Mouse (Mus musculus) heart, embryonic 14.5 days (tissue): ENCODE results near the gene Acvr1b. TPM values are rescaled to one million over a fixed set of nuclear protein-coding genes. Genes with fewer than 3 reads are reported as not detected.

Experiments
- ATAC-seq: fragments of 200-750 bp; cut with Nextera tagmentation; 2 replicates; pipeline ENCODE4 v1.8.0; 2017; ENCODE audit warnings: low read depth, moderate TSS enrichment; ENCODE audit not compliant: insufficient number of reproducible peaks, insufficient read depth, low FRiP score
- H3K27ac ChIP-seq, 2 experiments: fragments of 200-500 bp in 1 of 2; fragments of 300-500 bp in 1 of 2; sonication (generic) in 1 of 2; replicated peaks in 1 of 2; 2 replicates each; pipeline ENCODE4 v1.5.1; 2012 to 2014; ENCODE audit warnings: low read depth in 2 of 2, low read length in 2 of 2, control low read depth in 1 of 2, mild to moderate bottlenecking in 1 of 2, mixed read lengths in 1 of 2; ENCODE audit not compliant: control insufficient read depth in 1 of 2, insufficient read depth in 1 of 2
- H3K27me3 ChIP-seq: fragments of 300-500 bp; sonication (generic); 2 replicates; pipeline ENCODE4 v1.6.1; 2014; ENCODE audit warnings: mild to moderate bottlenecking, low read length, control low read depth; ENCODE audit not compliant: control insufficient read depth, insufficient read depth
- H3K36me3 ChIP-seq: fragments of 300-500 bp; sonication (generic); 2 replicates; pipeline ENCODE4 v1.6.1; 2014; ENCODE audit warnings: mild to moderate bottlenecking, control low read depth, low read length, mixed read lengths; ENCODE audit not compliant: control insufficient read depth, insufficient read depth
- H3K4me1 ChIP-seq, 2 experiments: fragments of 200-500 bp in 1 of 2; fragments of 300-500 bp in 1 of 2; sonication (generic) in 1 of 2; 2 replicates each; pipeline ENCODE4 v1.6.1; 2012 to 2014; ENCODE audit warnings: low read length in 2 of 2, control low read depth in 1 of 2, mixed read lengths in 1 of 2; ENCODE audit not compliant: control insufficient read depth in 2 of 2, insufficient read depth in 2 of 2
- H3K4me2 ChIP-seq: fragments of 300-500 bp; sonication (generic); 2 replicates; pipeline ENCODE4 v1.6.1; 2014; ENCODE audit warnings: mild to moderate bottlenecking, low read length
- H3K4me3 ChIP-seq, 2 experiments: fragments of 200-500 bp in 1 of 2; fragments of 300-500 bp in 1 of 2; sonication (generic) in 1 of 2; 2 replicates each; pipeline ENCODE4 v1.5.1; 2012 to 2014; ENCODE audit warnings: low read length in 2 of 2, mild to moderate bottlenecking in 2 of 2, control low read depth in 1 of 2, low read depth in 1 of 2, moderate library complexity in 1 of 2; ENCODE audit not compliant: control insufficient read depth in 1 of 2, insufficient read depth in 1 of 2
- H3K9ac ChIP-seq: fragments of 300-500 bp; sonication (generic); 2 replicates; pipeline ENCODE4 v1.6.1; 2014; ENCODE audit warnings: mild to moderate bottlenecking, low read length
- H3K9me3 ChIP-seq: fragments of 300-500 bp; sonication (generic); 2 replicates; pipeline ENCODE4 v1.6.1; 2016; ENCODE audit warnings: low read length, control low read depth; ENCODE audit not compliant: control insufficient read depth
- WGBS: fragments of 180-500 bp; shearing (Covaris S2); extraction: QIAGEN DNeasy Blood & Tissue Kit; methylation state at CpG from one replicate; pipeline ENCODE4 v1.1.7; 2014; 5-methylcytosine and 5-hydroxymethylcytosine counted together
- polyA plus RNA-seq: library from polyadenylated mRNA; unstranded; fragments of >200 nt; fragmentation: Nextera tagmentation; extraction: Ambion mirVana; gene quantifications from 2 replicates; pipeline ENCODE4 v1.2.1, GENCODE M21; 2014

The Acvr1b gene
- polyA plus RNA-seq, 1 experiment from 2014 or later, result 8.7 TPM

DNA sequence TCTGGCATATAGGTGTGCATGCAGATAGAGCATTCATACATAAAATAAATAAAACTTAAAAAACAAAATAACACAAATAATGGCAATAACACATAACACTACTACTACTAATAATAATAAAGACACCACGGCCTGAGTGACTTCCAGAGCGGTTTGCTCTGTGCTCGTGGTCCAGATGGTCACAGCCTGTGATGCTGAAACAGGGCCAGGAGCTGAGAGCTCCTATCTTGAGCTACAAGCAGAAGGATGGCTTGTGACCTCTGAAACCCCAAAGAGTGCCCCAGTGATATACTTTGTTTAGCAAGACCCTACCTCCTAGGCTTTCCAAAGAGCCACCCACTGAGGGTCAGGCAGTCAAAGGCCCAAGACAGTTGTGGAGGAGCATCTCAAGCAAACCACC lies 27.5 kb downstream of the Acvr1b start:
- no peak for ATAC-seq
- Histone ChIP-seq H3K4me2 (no peak overlapping the region), H3K27ac (no peak overlapping the region), H3K9me3 (0 out of 2 replicates have a peak, but pooled peaks cover 4% of the 10 kb centered on the region), H3K36me3 (peaks cover 90% of the 10 kb centered on the region), H3K4me1 (peaks cover 0 to 4% of the 10 kb centered on the region in 2 experiments; a peak in 1 of 4 replicates), H3K4me3 (no peak overlapping the region), H3K27me3 (no peaks in the 10 kb centered on the region), H3K9ac (no peak overlapping the region)
- WGBS, result 95% methylated on average over 3 of the region's 3 CpGs

DNA sequence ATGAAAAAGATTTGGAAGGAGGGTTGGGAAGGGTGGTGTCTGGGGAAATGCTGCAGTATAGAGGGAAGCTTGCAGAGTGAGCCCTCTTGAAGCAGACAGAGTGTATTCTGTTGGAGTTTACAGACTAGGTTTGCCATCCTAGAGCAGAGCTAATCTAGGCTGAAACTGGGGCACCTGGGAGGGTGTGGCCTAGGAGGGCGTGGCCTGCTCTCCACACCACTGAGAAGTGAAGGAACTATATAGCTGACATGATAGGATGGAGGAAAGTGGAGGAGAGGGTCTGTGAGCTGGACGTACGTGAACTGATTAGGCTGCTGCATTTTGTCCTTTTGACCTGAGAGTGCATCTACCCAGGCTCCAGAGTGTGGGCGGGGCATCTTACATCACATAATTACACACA lies 29.8 kb downstream of the Acvr1b start:
- no peaks in the 10 kb centered on the region for H3K4me1 ChIP-seq
- H3K36me3 ChIP-seq, result peaks cover 93% of the 10 kb centered on the region
- H3K27ac ChIP-seq, result no peak overlapping the region
- H3K27me3 ChIP-seq, result no peaks in the 10 kb centered on the region
- 0 out of 2 replicates have a peak, but pooled peaks cover 4% of the 10 kb centered on the region for H3K9me3 ChIP-seq
- no peak for ATAC-seq
- H3K9ac ChIP-seq, result no peak overlapping the region
- H3K4me2 ChIP-seq, result no peak overlapping the region
- no peak overlapping the region for H3K4me3 ChIP-seq
- WGBS, result 75% methylated on average over 4 of the region's 4 CpGs

DNA sequence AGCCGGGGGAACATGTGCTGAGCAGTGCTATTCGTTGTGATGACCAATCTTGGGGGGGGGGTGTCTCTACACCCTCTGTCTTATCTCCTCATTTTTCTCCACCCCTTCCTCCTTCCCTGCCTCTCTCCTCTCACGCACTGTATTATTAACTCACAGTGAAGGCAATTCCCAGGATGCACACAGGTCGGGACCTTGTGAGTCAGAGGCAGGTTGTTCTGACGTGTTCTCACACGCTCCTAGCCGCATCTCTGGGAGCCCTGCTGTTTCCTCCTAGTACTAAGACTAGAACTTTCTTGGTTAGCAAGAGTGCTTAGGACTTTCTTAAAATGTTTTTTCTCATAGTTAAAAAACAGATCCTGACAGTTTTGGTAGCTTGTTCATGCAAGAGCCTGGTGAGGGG lies 30.9 kb downstream of the Acvr1b start:
- Histone ChIP-seq H3K36me3 (peaks cover 95% of the 10 kb centered on the region), H3K27ac (no peak overlapping the region), H3K9me3 (0 out of 2 replicates have a peak, but pooled peaks cover 4% of the 10 kb centered on the region), H3K27me3 (no peaks in the 10 kb centered on the region), H3K4me1 (no peaks in the 10 kb centered on the region), H3K4me2 (no peak overlapping the region), H3K4me3 (no peak overlapping the region), H3K9ac (no peak overlapping the region)
- WGBS, result 69% methylated on average over 7 of the region's 7 CpGs
- ATAC-seq, result no peak

GRCm38 (mm10) chr15:101210228-101210627 lies 36.4 kb downstream of the Acvr1b start:
- ATAC-seq, result no peak
- H3K4me3 ChIP-seq, result no peak overlapping the region
- 64% methylated on average over 6 of the region's 6 CpGs for WGBS
- H3K4me1 ChIP-seq, result no peaks in the 10 kb centered on the region; a peak in 1 of 4 replicates
- H3K36me3 ChIP-seq, result peaks cover 78% of the 10 kb centered on the region
- no peak overlapping the region for H3K27ac ChIP-seq
- H3K27me3 ChIP-seq, result no peaks in the 10 kb centered on the region
- H3K9me3 ChIP-seq, result no peaks in the 10 kb centered on the region
- H3K9ac ChIP-seq, result no peak overlapping the region
- H3K4me2 ChIP-seq, result no peak overlapping the region

GRCm38 (mm10) chr15:101210998-101211613 lies 37.2 kb downstream of the Acvr1b start:
- Histone ChIP-seq H3K9me3 (no peaks in the 10 kb centered on the region), H3K27me3 (no peaks in the 10 kb centered on the region), H3K36me3 (peaks cover 72% of the 10 kb centered on the region), H3K27ac (no peak overlapping the region), H3K4me2 (no peak overlapping the region), H3K4me3 (no peak overlapping the region), H3K4me1 (no peaks in the 10 kb centered on the region; a peak in 1 of 4 replicates), H3K9ac (no peak overlapping the region)
- WGBS, result 86% methylated on average over 14 of the region's 14 CpGs
- ATAC-seq, result no peak

DNA sequence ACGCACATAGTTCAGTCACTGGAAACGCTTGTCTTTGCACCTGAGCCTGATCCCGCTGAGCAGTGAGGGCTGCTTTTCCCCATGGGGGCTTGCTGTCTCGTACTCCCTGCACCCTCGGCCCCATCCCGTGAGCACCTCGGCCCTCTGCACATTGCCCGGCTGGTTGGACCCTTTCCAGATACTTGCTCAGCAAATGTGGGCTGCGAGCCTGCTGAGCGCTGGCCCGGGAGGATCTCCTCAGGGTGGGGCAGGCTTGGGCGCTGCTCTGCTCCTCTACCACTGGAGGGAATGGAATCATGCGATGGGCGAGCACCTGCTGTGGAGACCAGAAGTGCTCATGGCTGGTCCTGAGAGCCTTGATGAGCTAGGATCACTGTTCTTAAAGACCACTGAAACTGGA lies 38.6 kb downstream of the Acvr1b start:
- no peaks in the 10 kb centered on the region for H3K27me3 ChIP-seq
- no peak for ATAC-seq
- H3K4me1 ChIP-seq, result no peaks in the 10 kb centered on the region; a peak in 1 of 4 replicates
- no peak overlapping the region for H3K4me3 ChIP-seq
- H3K4me2 ChIP-seq, result no peak overlapping the region
- no peak overlapping the region for H3K9ac ChIP-seq
- no peaks in the 10 kb centered on the region for H3K9me3 ChIP-seq
- no peak overlapping the region for H3K27ac ChIP-seq
- WGBS, result 73% methylated on average over 14 of the region's 14 CpGs
- peaks cover 59% of the 10 kb centered on the region for H3K36me3 ChIP-seq

DNA sequence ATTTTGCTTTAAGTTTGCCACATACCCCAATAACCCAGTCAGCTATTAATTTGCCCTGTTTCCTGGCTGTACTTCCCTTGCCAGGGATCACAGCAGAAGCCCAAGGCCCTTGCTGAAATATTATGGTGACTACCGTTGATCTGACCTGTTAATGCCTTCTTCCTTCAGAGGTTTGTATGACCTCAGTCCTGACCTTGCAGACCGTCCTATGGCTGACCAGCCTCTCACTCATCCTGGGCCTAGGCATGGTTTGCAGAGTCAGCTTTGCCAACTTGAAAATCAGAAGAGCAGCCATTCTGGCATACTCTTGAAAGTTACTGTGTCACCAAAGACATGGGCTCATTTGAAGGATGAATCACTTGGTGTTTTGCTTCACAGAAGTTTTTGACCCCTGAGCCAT lies 41.3 kb downstream of the Acvr1b start:
- ATAC-seq, result no peak
- H3K4me2 ChIP-seq, result no peak overlapping the region
- no peaks in the 10 kb centered on the region; a peak in 1 of 4 replicates for H3K4me1 ChIP-seq
- 58% methylated on average over 2 of the region's 2 CpGs for WGBS
- H3K9ac ChIP-seq, result no peak overlapping the region
- H3K27me3 ChIP-seq, result no peaks in the 10 kb centered on the region
- no peaks in the 10 kb centered on the region for H3K9me3 ChIP-seq
- H3K4me3 ChIP-seq, result no peak overlapping the region
- no peak overlapping the region for H3K27ac ChIP-seq
- peaks cover 33% of the 10 kb centered on the region for H3K36me3 ChIP-seq

GRCm38 (mm10) chr15:101216036-101216435 lies 42.2 kb downstream of the Acvr1b start:
- Histone ChIP-seq H3K4me3 (no peak overlapping the region), H3K4me1 (peaks cover 0 to 5% of the 10 kb centered on the region in 2 experiments; a peak in 2 of 4 replicates), H3K36me3 (peaks cover 26% of the 10 kb centered on the region), H3K9ac (no peak overlapping the region), H3K4me2 (no peak overlapping the region), H3K27ac (no peak overlapping the region), H3K9me3 (no peaks in the 10 kb centered on the region), H3K27me3 (no peaks in the 10 kb centered on the region)
- WGBS, result 72% methylated on average over 4 of the region's 4 CpGs
- no peak for ATAC-seq
